9 mouse cellular contexts compared by ENCODE assay signal in the genomic region with DNA sequence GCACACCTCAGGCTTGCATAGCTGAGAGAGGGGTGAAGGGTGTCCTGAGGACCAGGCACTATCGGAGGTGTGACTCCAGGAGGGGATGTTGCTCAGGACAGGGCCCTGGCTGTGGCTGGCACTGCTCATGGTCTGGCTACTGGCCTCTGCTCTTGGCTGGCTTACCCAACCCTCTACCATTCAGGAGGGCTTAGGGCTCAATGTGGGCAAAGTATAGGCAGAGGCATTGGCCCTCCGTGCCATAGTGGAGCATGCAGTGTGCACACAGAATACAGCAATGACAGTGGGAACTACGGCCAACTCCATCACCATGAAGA.
DNase-seq lines count a peak whose midpoint lies in the region; ATAC-seq and TF ChIP-seq lines count a peak whose summit lies in the region.
"Had no signal": no experiment of that assay in that cellular context is flagged by ENCODE, and none has a peak within 500 bp of the region (broad histone marks: within the 10 kb centered on the region; RNA-seq: fewer than 3 reads in every experiment).

No protein-coding gene starts in this region.

- whole genome bisulfite sequencing in heart, embryonic 13.5 days, result 83% methylated on average over 3 of the region's 3 CpGs
- WGBS in embryonic facial prominence, embryonic 10.5 days, result 82% methylated on average over 3 of the region's 3 CpGs
- WGBS in hindbrain, embryonic 10.5 days, result 90% methylated on average over 3 of the region's 3 CpGs
- 92% methylated on average over 3 of the region's 3 CpGs for WGBS in midbrain, embryonic 10.5 days
- 60% methylated on average over 3 of the region's 3 CpGs for WGBS in cerebellum, adult 2 months

- H3K36me3 ChIP-seq in heart, embryonic 13.5 days, result peaks cover 11% of the 10 kb centered on the region
- peaks cover 24% of the 10 kb centered on the region for H3K36me3 ChIP-seq in embryonic facial prominence, embryonic 10.5 days (replicated peaks)
- H3K36me3 ChIP-seq in hindbrain, embryonic 10.5 days, result peaks cover 39% of the 10 kb centered on the region
- peaks cover 17% of the 10 kb centered on the region for H3K36me3 ChIP-seq in midbrain, embryonic 10.5 days

- no peak for DNase-seq in heart, postnatal 4 days
- no peak for DNase-seq in embryonic facial prominence, embryonic 10.5 days (ENCODE audit: low spot score)
- no peak for DNase-seq in hindbrain, embryonic 10.5 days (ENCODE audit: low spot score)
- no peak for DNase-seq in midbrain, embryonic 10.5 days (ENCODE audit: low spot score)
- no peak for DNase-seq in frontal cortex, postnatal 25 days (ENCODE audit: low spot score in 2 of 2)
- no peak for DNase-seq in cerebellum, adult 2 months

- H3K9ac ChIP-seq in heart, embryonic 13.5 days, result peak overlapping the region; percentile 58; the same call in 1 of the 2 replicates
- H3K9ac ChIP-seq: liver, embryonic 14.5 days had no signal

- TF ChIP-seq POLR2A in cerebellum, adult 2 months (IDR thresholded peaks at IDR 0.05; ENCODE audit: borderline replicate concordance, insufficient read depth, low read length), result no peak

- no peaks in the 10 kb centered on the region for H3K27me3 ChIP-seq in heart, embryonic 13.5 days (replicated peaks)
- no peaks in the 10 kb centered on the region for H3K27me3 ChIP-seq in embryonic facial prominence, embryonic 10.5 days (replicated peaks; ENCODE audit: low read depth, poor library complexity, severe bottlenecking)
- no peaks in the 10 kb centered on the region for H3K27me3 ChIP-seq in hindbrain, embryonic 10.5 days (ENCODE audit: insufficient read depth, poor library complexity, severe bottlenecking)
- H3K27me3 ChIP-seq in midbrain, embryonic 10.5 days (ENCODE audit: low read depth, poor library complexity, severe bottlenecking), result peaks cover 12% of the 10 kb centered on the region; the same call in 1 of the 2 replicates
- H3K27me3 ChIP-seq in cerebellum, adult 2 months (ENCODE audit: control insufficient read depth, insufficient read depth, low read length), result no peaks in the 10 kb centered on the region

- TF ChIP-seq CTCF in cerebellum, adult 2 months (IDR thresholded peaks at IDR 0.05; ENCODE audit: borderline replicate concordance, insufficient read depth, low read depth, low read length), result no peak

- peaks cover 38% of the 10 kb centered on the region for H3K4me1 ChIP-seq in heart, embryonic 13.5 days
- H3K4me1 ChIP-seq in embryonic facial prominence, embryonic 10.5 days, result peaks cover 46% of the 10 kb centered on the region
- peaks cover 43% of the 10 kb centered on the region for H3K4me1 ChIP-seq in hindbrain, embryonic 10.5 days (replicated peaks)
- H3K4me1 ChIP-seq in midbrain, embryonic 10.5 days, result peaks cover 51% of the 10 kb centered on the region
- H3K4me1 ChIP-seq in cerebellum, adult 2 months (ENCODE audit: control insufficient read depth, insufficient read depth, low read length), result peaks cover 49% of the 10 kb centered on the region

- no peaks in the 10 kb centered on the region for H3K9me3 ChIP-seq in heart, embryonic 13.5 days
- no peaks in the 10 kb centered on the region for H3K9me3 ChIP-seq in embryonic facial prominence, embryonic 10.5 days
- no peaks in the 10 kb centered on the region for H3K9me3 ChIP-seq in hindbrain, embryonic 10.5 days
- H3K9me3 ChIP-seq in midbrain, embryonic 10.5 days (replicated peaks), result no peaks in the 10 kb centered on the region

- no peak overlapping the region for H3K4me3 ChIP-seq in heart, embryonic 13.5 days
- H3K4me3 ChIP-seq in embryonic facial prominence, embryonic 10.5 days, result 0 out of 2 replicates have a peak overlapping the region, but pooled peaks have one; percentile 11
- no peak overlapping the region for H3K4me3 ChIP-seq in hindbrain, embryonic 10.5 days
- H3K4me3 ChIP-seq in midbrain, embryonic 10.5 days, result no peak overlapping the region
- H3K4me3 ChIP-seq in cerebellum, adult 2 months (replicated peaks; ENCODE audit: insufficient read depth, low read depth, low read length), result no peak overlapping the region

- peak overlapping the region; percentile 36; the same call in 1 of the 2 replicates for H3K4me2 ChIP-seq in heart, embryonic 13.5 days

- no peak for ATAC-seq in heart, embryonic 13.5 days (ENCODE audit: extremely low read depth, insufficient number of reproducible peaks, low FRiP score, low TSS enrichment)
- no peak for ATAC-seq in frontal cortex, adult (ENCODE audit: low TSS enrichment)

- peak overlapping the region; percentile 82 for H3K27ac ChIP-seq in heart, embryonic 13.5 days (replicated peaks)
- peak overlapping the region; percentile 77 for H3K27ac ChIP-seq in embryonic facial prominence, embryonic 10.5 days (replicated peaks)
- H3K27ac ChIP-seq in hindbrain, embryonic 10.5 days, result peak overlapping the region; percentile 64
- H3K27ac ChIP-seq in midbrain, embryonic 10.5 days (replicated peaks), result peak overlapping the region; percentile 49
- no peak overlapping the region for H3K27ac ChIP-seq in cerebellum, adult 2 months (ENCODE audit: insufficient read depth, low read length)
- H3K27ac ChIP-seq: liver, embryonic 14.5 days had no signal
